Mouse (Mus musculus) lung, adult 2 months (tissue): ENCODE measurements around the gene Ptpn9.

Experiments
- CTCF ChIP-seq: fragments of 200-500 bp; IDR thresholded peaks from 2 replicates; pipeline ENCODE4 v1.5.1; 2011; ENCODE audit warnings: mild to moderate bottlenecking, low read length, control low read depth; ENCODE audit not compliant: insufficient read depth
- POLR2A ChIP-seq: fragments of 200-500 bp; IDR thresholded peaks from 2 replicates; pipeline ENCODE4 v1.6.1; 2011; ENCODE audit warnings: low read depth, mild to moderate bottlenecking, control low read depth, low read length, borderline replicate concordance; ENCODE audit errors: extremely low read depth

DNA sequence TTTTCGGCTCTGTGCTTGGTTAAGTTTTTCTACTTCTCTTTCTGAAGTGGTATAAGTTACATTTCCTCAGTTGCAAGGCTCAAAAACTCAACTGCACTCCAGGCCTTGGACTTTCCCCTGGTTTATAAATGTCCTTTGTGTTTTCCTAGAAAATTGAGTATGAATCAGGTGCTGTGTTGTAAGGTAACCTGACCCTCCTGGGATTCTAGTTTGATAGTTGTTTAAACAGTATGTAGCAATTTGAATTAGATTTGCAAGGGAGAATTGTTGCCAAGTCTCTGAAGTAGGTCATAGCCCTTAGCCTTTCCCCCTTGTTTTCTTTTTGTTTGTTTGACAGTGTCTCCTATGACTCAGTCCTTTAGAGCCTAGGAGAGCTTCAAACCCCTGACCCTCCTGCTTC is 22.9 kb downstream of the Ptpn9 start:
- TF ChIP-seq POLR2A: no peak
- TF ChIP-seq CTCF: no peak
